7 mouse cellular contexts compared by ENCODE assay signal in the genomic region with DNA sequence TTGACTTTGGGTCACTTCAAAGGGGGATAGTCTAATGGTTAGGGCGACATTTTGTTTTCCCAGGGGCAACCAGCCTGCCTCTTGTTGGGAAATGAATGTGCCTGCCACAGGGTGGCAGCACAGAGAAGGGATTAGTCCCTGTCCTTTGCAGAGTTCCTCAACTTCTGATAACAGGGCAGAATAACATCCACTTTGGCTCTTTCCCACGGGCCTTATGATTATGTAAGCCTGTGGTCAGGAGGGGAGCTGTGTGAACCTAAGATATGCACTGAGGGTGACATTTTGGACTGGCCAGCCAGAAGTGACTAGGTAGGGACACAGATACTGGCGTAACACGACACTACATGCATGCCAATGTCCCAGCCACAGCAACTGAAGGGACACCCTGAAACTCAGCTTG. TPM values are rescaled to one million over a fixed set of nuclear protein-coding genes. Genes with fewer than 3 reads are reported as not detected.
DNase-seq lines count a peak whose midpoint lies in the region; ATAC-seq and TF ChIP-seq lines count a peak whose summit lies in the region.

No protein-coding gene starts in this region.

- intact Hi-C loops in gastrocnemius, postnatal 36 days (cut with DNase I), result no loop called here

- H3K9ac ChIP-seq in kidney, embryonic 14.5 days (ENCODE audit: low read depth, low read length), result 0 out of 2 replicates have a peak overlapping the region, but pooled peaks have one; percentile 18
- H3K9ac ChIP-seq in liver, postnatal 0 days (replicated peaks), result no peak overlapping the region

- H3K27me3 ChIP-seq in kidney, embryonic 14.5 days (ENCODE audit: control insufficient read depth, insufficient read depth, low read length), result no peaks in the 10 kb centered on the region
- no peaks in the 10 kb centered on the region for H3K27me3 ChIP-seq in liver, postnatal 0 days (ENCODE audit: insufficient read depth, low read length)

- no peaks in the 10 kb centered on the region for H3K36me3 ChIP-seq in kidney, embryonic 14.5 days (ENCODE audit: control insufficient read depth, insufficient read depth, low read length)
- no peaks in the 10 kb centered on the region for H3K36me3 ChIP-seq in liver, postnatal 0 days (replicated peaks; ENCODE audit: insufficient read depth, low read length)

- ATAC-seq in kidney, embryonic 14.5 days (ENCODE audit: low FRiP score, low TSS enrichment), result no peak
- peak; percentile 84 for ATAC-seq in liver, postnatal 0 days

- peak; percentile 89 for DNase-seq in 3T3-L1 (ENCODE audit: low read depth, low spot score)
- DNase-seq in CD4-positive helper T cell, adult 2 months (ENCODE audit: low read depth, low spot score), result peak; percentile 55
- peak; percentile 62 for DNase-seq in brain, embryonic 14.5 days (ENCODE audit: low read depth)
- DNase-seq in gastrocnemius, postnatal 36 days, result peak; percentile 28 to 41
- DNase-seq in liver, postnatal 0 days, result peak; percentile 80
- peak; percentile 50 to 70 for DNase-seq in right cerebral cortex, adult 2 months (ENCODE audit: low spot score in 2 of 2)

- peak; percentile 67 for TF ChIP-seq CTCF in brain, embryonic 14.5 days (IDR thresholded peaks at IDR 0.05; ENCODE audit: borderline replicate concordance, extremely low read depth, insufficient read depth, insufficient read length)
- TF ChIP-seq CTCF in liver, postnatal 0 days (IDR thresholded peaks at IDR 0.05; ENCODE audit: low read depth), result peak; percentile 86

- TF ChIP-seq POLR2A in brain, embryonic 14.5 days (IDR thresholded peaks at IDR 0.05; ENCODE audit: borderline replicate concordance, extremely low read depth, insufficient read depth, insufficient read length, poor library complexity, severe bottlenecking), result no peak

- H3K4me1 ChIP-seq in kidney, embryonic 14.5 days (ENCODE audit: control insufficient read depth, insufficient read depth, low read length), result no peaks in the 10 kb centered on the region
- H3K4me1 ChIP-seq in liver, postnatal 0 days (ENCODE audit: insufficient read depth), result peaks cover 8% of the 10 kb centered on the region

- H3K4me3 ChIP-seq in kidney, embryonic 14.5 days (ENCODE audit: low read length), result no peak overlapping the region
- no peak overlapping the region for H3K4me3 ChIP-seq in liver, postnatal 0 days (ENCODE audit: low read depth, low read length)

- H3K27ac ChIP-seq in kidney, embryonic 14.5 days (ENCODE audit: low read depth, low read length), result no peak overlapping the region
- no peak overlapping the region for H3K27ac ChIP-seq in liver, postnatal 0 days (ENCODE audit: low read depth)

- no peaks in the 10 kb centered on the region for H3K9me3 ChIP-seq in kidney, embryonic 14.5 days (ENCODE audit: control insufficient read depth, low read length)
- no peaks in the 10 kb centered on the region for H3K9me3 ChIP-seq in liver, postnatal 0 days (ENCODE audit: low read length)

- TF ChIP-seq EP300 in liver, postnatal 0 days (IDR thresholded peaks at IDR 0.05; ENCODE audit: low read depth), result peak; percentile 51; the same call in 1 of the 2 replicates

- H3K4me2 ChIP-seq in kidney, embryonic 14.5 days (replicated peaks; ENCODE audit: low read depth, low read length), result no peak overlapping the region
- H3K4me2 ChIP-seq in liver, postnatal 0 days (ENCODE audit: low read depth, low read length), result 0 out of 2 replicates have a peak overlapping the region, but pooled peaks have one; percentile 7

- 37% methylated on average over 4 of the region's 4 CpGs for WGBS in kidney, embryonic 14.5 days
- 13% methylated on average over 4 of the region's 4 CpGs for WGBS in liver, postnatal 0 days (ENCODE audit: insufficient replicate concordance)

RNA-seq across cellular contexts. Expression of a gene that starts 5.6 kb away (rescaled TPM):
- 1,840 and 1,952 TPM in 2 replicates for polyA plus RNA-seq in brain, embryonic 14.5 days (2012; rRNA removed)
- total RNA-seq in gastrocnemius, postnatal 36 days (2021), result 100 to 1,000 TPM; 492 to 563 TPM
- polyA plus RNA-seq in kidney, embryonic 14.5 days (2014; fragmentation: Nextera tagmentation; extraction: Ambion mirVana), result 2,535 and 3,306 TPM in 2 replicates
- 1,354 and 1,414 TPM in 2 replicates for polyA plus RNA-seq in liver, postnatal 0 days (2015; fragmentation: Nextera tagmentation; extraction: Ambion mirVana)

RNA-seq across cellular contexts. Expression of a gene that starts 24.1 kb away (rescaled TPM):
- polyA plus RNA-seq in brain, embryonic 14.5 days (2012; rRNA removed), result 4.0 and 4.8 TPM in 2 replicates
- total RNA-seq in gastrocnemius, postnatal 36 days (2021), result under 1 TPM; 0.10 to 0.25 TPM
- polyA plus RNA-seq in kidney, embryonic 14.5 days (2014; fragmentation: Nextera tagmentation; extraction: Ambion mirVana), result 1.3 and 2.1 TPM in 2 replicates
- polyA plus RNA-seq in liver, postnatal 0 days (2015; fragmentation: Nextera tagmentation; extraction: Ambion mirVana), result 0.11 TPM in 1 of 2 replicates, not detected in the other

RNA-seq across cellular contexts. Expression of a gene that starts 39.1 kb away (rescaled TPM):
- 10.2 and 12.8 TPM in 2 replicates for polyA plus RNA-seq in brain, embryonic 14.5 days (2012; rRNA removed)
- total RNA-seq in gastrocnemius, postnatal 36 days (2021), result under 1 TPM; 0.89 to 0.91 TPM
- polyA plus RNA-seq in kidney, embryonic 14.5 days (2014; fragmentation: Nextera tagmentation; extraction: Ambion mirVana), result 14.3 and 20.9 TPM in 2 replicates
- polyA plus RNA-seq in liver, postnatal 0 days (2015; fragmentation: Nextera tagmentation; extraction: Ambion mirVana), result 4.1 and 4.6 TPM in 2 replicates

RNA-seq across cellular contexts. Expression of a gene that starts 39.2 kb away (rescaled TPM):
- 28.1 and 28.9 TPM in 2 replicates for polyA plus RNA-seq in brain, embryonic 14.5 days (2012; rRNA removed)
- total RNA-seq in gastrocnemius, postnatal 36 days (2021), result 1 to 10 TPM; 4.0 to 8.8 TPM
- polyA plus RNA-seq in kidney, embryonic 14.5 days (2014; fragmentation: Nextera tagmentation; extraction: Ambion mirVana), result 19.0 and 33.3 TPM in 2 replicates
- 1.2 and 1.6 TPM in 2 replicates for polyA plus RNA-seq in liver, postnatal 0 days (2015; fragmentation: Nextera tagmentation; extraction: Ambion mirVana)

RNA-seq across cellular contexts. Expression of a gene that starts 39.8 kb away (rescaled TPM):
- 30.5 and 37.1 TPM in 2 replicates for polyA plus RNA-seq in brain, embryonic 14.5 days (2012; rRNA removed)
- 10 to 100 TPM; 66.8 to 71.3 TPM for total RNA-seq in gastrocnemius, postnatal 36 days (2021)
- 24.0 and 36.1 TPM in 2 replicates for polyA plus RNA-seq in kidney, embryonic 14.5 days (2014; fragmentation: Nextera tagmentation; extraction: Ambion mirVana)
- polyA plus RNA-seq in liver, postnatal 0 days (2015; fragmentation: Nextera tagmentation; extraction: Ambion mirVana), result 0.59 and 0.61 TPM in 2 replicates

Comparison
In these comparisons a context has a peak if more than half of its experiments do, and no peak if none do; other contexts are left out.
1. DNase-seq: peak in every context shown above with its lines; median percentile 89 in 3T3-L1; 80 in liver, postnatal 0 days; 62 in brain, embryonic 14.5 days; 60 in right cerebral cortex, adult 2 months; 55 in CD4-positive helper T cell, adult 2 months; 34 in gastrocnemius, postnatal 36 days.